Mouse (Mus musculus): ENCODE measurements at regions not wholly inside any gene's neighbourhood (a gene's known extent, or its start where the extent isn't known, plus 50 kb on each side); places are given as distances from the start of the nearest gene placed in this dataset.

DNA sequence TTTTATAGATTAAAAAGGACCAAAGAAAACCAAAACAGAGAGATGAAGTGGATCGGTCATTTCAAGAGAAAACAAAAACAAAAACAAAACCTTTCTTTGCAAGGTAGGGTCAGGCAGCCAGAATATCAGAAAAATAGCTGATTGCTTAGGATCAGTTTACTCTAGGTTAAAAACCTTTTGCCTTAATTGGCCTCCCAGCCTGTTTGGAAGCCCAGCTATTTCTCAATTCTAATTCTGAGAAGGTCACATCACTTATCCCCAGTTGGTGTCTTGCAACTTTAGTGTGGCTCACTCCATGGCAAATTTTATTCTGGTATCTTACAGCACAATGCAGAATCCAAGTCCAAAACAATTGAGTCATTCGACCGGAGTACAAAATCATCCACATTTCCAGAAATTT is 70.0 kb downstream of the 1190002N15Rik start:
- Histone ChIP-seq H3K36me3 (no peaks in the 10 kb centered on the region), H3K9me3 (replicated peaks) (no peaks in the 10 kb centered on the region), H3K4me3 (no peak overlapping the region), H3K4me1 (replicated peaks) (peaks cover 2% of the 10 kb centered on the region; the same call in 1 of the 2 replicates), H3K27ac (ENCODE audit: poor library complexity, severe bottlenecking) (no peak overlapping the region), H3K9ac (no peak overlapping the region), H3K4me2 (no peak overlapping the region), H3K27me3 (replicated peaks) (no peaks in the 10 kb centered on the region)
- no peak for ATAC-seq (ENCODE audit: insufficient number of reproducible peaks, low FRiP score)
- WGBS = 88% methylated on average over 3 of the region's 3 CpGs

DNA sequence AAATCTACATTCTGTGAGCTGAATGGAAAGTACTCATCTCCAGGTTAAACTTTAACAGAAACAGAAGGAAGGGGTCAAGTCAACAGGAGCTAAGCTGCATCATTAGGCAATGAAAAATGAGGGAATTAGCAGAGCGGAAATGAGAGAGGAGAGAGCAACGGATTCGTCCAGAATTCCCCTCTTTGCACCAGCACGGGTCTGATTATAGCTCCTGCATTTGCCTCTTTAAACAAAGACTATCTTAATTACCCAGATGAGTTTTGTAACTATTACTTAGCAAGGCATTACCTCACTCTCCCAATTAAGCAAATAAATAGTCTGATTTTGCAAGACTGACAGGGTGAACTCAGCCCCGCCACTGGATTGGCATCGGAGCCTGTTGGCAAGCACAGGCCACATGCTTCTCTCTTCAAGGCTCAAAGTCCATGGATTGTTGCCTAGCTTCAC is 81.8 kb downstream of the 1190002N15Rik start:
- no peak for ATAC-seq (ENCODE audit: insufficient number of reproducible peaks, low FRiP score)
- 77% methylated on average over 6 of the region's 6 CpGs for WGBS
- Histone ChIP-seq H3K4me3 (no peak overlapping the region), H3K4me1 (replicated peaks) (no peaks in the 10 kb centered on the region), H3K4me2 (no peak overlapping the region), H3K27me3 (replicated peaks) (no peaks in the 10 kb centered on the region), H3K9ac (no peak overlapping the region), H3K36me3 (no peaks in the 10 kb centered on the region), H3K9me3 (replicated peaks) (no peaks in the 10 kb centered on the region), H3K27ac (ENCODE audit: poor library complexity, severe bottlenecking) (no peak overlapping the region)

DNA sequence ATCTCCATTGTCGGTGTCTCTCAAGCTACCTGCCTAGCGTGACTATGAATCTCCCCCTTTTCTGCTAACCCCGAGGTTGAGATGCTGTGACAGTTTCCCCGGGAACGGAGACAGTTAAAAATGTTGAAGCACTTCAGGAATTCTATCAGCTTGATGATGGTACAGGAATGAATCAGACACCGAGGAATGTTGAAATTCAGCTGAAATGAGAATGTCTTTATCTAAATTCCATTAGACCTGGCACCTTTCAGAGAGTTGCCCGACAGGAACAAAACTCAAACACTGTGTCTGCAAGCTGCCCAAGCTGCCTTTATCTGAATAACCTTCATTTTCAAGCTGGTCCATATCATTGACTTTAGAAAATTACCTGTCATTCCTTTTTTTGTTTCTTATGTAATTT is 82.4 kb downstream of the 1190002N15Rik start:
- no peaks in the 10 kb centered on the region for H3K36me3 ChIP-seq
- WGBS = 48% methylated on average over 7 of the region's 7 CpGs

DNA sequence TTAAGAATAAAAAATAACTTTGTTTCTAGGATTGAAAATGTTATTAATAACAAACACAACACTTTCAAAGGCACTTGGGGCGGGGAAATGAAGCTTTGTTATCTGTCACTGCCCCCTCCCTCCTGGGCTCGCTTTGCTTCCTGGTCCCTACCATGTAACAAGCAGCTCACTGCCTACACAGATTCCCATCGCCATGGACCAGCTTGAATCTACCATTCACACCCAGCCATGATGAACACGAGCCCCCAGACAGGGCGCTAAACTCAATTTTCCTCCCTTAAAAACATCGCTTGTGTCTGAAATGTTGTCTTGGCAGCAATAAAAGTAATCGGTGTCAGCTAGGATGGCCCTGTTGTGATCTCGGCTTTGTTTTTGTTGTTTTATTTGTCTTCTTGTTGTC is 88.0 kb downstream of the 1190002N15Rik start:
- H3K27ac ChIP-seq (ENCODE audit: poor library complexity, severe bottlenecking) = no peak overlapping the region
- no peak overlapping the region for H3K4me2 ChIP-seq
- ATAC-seq (ENCODE audit: insufficient number of reproducible peaks, low FRiP score) = no peak
- no peaks in the 10 kb centered on the region for H3K36me3 ChIP-seq
- 66% methylated on average over 8 of the region's 8 CpGs for WGBS
- no peaks in the 10 kb centered on the region for H3K9me3 ChIP-seq (replicated peaks)
- no peak overlapping the region for H3K4me3 ChIP-seq
- no peaks in the 10 kb centered on the region for H3K27me3 ChIP-seq (replicated peaks)
- no peak overlapping the region for H3K9ac ChIP-seq
- no peaks in the 10 kb centered on the region for H3K4me1 ChIP-seq (replicated peaks)

More for the DNA sequence above, 82.4 kb downstream of the 1190002N15Rik start:
- Histone ChIP-seq H3K9me3 (replicated peaks) (no peaks in the 10 kb centered on the region), H3K4me3 (no peak overlapping the region), H3K4me2 (no peak overlapping the region), H3K9ac (no peak overlapping the region), H3K4me1 (replicated peaks) (no peaks in the 10 kb centered on the region), H3K27ac (ENCODE audit: poor library complexity, severe bottlenecking) (no peak overlapping the region), H3K27me3 (replicated peaks) (no peaks in the 10 kb centered on the region)
- ATAC-seq (ENCODE audit: insufficient number of reproducible peaks, low FRiP score) = no peak

DNA sequence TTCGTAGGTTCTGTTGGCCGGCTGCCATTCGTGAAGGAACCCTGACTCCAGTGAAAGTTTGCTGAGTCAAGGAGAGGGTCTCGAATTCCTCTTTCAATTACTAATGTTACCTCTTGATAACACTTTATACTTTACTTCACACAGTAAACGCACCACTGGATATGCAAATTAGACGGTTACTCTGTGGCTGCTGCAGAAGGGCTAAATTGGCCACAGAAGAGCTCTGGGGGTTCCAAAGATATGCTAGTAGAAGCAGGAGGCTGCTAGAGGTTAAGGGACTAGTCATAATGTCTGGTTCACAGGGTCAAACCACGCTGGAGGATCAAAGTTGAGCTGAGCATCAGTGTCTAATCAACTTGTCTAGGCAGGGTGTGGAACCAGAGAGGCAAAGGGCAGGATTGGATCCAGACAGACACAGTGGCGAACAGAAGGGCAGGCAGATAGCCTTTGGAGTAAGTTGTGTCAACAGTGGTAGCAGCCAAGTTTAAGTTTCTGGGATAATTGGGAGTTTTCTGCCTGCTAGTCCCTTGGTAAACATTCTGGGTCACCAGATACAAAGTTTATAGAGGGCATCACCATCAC is 91.6 kb downstream of the 1190002N15Rik start:
- H3K36me3 ChIP-seq = no peaks in the 10 kb centered on the region
- H3K27ac ChIP-seq (ENCODE audit: poor library complexity, severe bottlenecking) = no peak overlapping the region
- H3K9me3 ChIP-seq (replicated peaks) = no peaks in the 10 kb centered on the region
- no peak overlapping the region for H3K4me2 ChIP-seq
- H3K27me3 ChIP-seq (replicated peaks) = no peaks in the 10 kb centered on the region
- ATAC-seq (ENCODE audit: insufficient number of reproducible peaks, low FRiP score) = no peak
- 75% methylated on average over 8 of the region's 8 CpGs for WGBS
- no peaks in the 10 kb centered on the region for H3K4me1 ChIP-seq (replicated peaks)
- H3K9ac ChIP-seq = no peak overlapping the region
- no peak overlapping the region for H3K4me3 ChIP-seq

DNA sequence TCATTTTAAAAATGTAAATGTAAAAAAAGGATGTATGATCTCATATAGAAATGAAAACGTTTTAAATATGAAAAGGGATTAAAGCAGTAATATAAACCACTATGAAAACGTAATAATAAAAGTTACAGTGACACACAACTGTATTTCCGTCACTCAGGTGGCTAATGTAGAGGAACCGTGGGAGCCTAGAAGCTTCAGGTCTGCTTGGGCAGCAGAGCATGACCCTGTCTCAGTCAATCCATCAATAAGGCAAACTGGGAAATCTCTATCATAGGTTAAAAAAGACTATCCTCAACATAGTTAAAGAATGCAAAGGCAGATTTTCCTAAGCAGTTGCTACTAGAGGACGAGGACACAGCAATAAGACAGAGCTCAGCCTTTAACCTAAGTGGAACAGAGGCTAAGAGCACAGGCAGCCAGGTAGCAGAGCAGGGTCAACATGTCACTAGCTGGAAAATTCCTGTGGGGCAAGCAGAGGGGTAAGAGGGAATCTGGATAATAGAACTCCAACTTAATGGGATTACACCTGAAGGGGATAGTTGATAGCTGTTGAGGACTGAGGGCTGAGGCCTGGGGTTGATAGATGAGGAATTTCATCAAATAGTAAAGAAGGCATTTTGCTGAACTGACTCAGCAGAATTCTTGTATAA is 93.6 kb downstream of the 1190002N15Rik start:
- no peak for ATAC-seq (ENCODE audit: insufficient number of reproducible peaks, low FRiP score)
- no peak overlapping the region for H3K9ac ChIP-seq
- no peaks in the 10 kb centered on the region for H3K27me3 ChIP-seq (replicated peaks)
- H3K4me1 ChIP-seq (replicated peaks) = no peaks in the 10 kb centered on the region
- no peaks in the 10 kb centered on the region for H3K9me3 ChIP-seq (replicated peaks)
- H3K36me3 ChIP-seq = no peaks in the 10 kb centered on the region
- 69% methylated on average over 5 of the region's 5 CpGs for WGBS
- no peak overlapping the region for H3K27ac ChIP-seq (ENCODE audit: poor library complexity, severe bottlenecking)
- no peak overlapping the region for H3K4me3 ChIP-seq
- H3K4me2 ChIP-seq = no peak overlapping the region

DNA sequence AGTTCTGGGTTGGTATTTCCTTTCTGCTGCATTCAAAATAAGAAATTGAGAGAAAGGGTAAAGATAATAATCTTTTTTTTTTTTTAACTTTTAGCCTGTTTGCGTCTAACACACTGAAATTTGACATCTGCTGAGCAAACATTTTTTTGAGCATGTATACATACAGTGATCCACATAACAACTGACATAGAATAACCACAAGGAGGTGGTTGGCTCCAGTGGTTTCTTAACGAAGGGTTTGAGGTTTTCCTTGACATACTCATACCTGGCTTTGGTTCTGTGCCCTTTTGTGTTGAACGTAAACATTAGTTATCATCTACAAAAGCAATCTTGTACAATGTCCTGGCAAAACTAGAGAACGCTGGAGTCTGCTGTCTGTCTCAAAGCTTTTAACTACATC is 96.5 kb downstream of the 1190002N15Rik start:
- no peak for ATAC-seq (ENCODE audit: insufficient number of reproducible peaks, low FRiP score)
- Histone ChIP-seq H3K36me3 (no peaks in the 10 kb centered on the region), H3K27ac (ENCODE audit: poor library complexity, severe bottlenecking) (no peak overlapping the region), H3K9me3 (replicated peaks) (no peaks in the 10 kb centered on the region), H3K27me3 (replicated peaks) (no peaks in the 10 kb centered on the region), H3K4me3 (no peak overlapping the region), H3K4me1 (replicated peaks) (no peaks in the 10 kb centered on the region), H3K9ac (no peak overlapping the region), H3K4me2 (no peak overlapping the region)
- 67% methylated on average over 4 of the region's 4 CpGs for WGBS

DNA sequence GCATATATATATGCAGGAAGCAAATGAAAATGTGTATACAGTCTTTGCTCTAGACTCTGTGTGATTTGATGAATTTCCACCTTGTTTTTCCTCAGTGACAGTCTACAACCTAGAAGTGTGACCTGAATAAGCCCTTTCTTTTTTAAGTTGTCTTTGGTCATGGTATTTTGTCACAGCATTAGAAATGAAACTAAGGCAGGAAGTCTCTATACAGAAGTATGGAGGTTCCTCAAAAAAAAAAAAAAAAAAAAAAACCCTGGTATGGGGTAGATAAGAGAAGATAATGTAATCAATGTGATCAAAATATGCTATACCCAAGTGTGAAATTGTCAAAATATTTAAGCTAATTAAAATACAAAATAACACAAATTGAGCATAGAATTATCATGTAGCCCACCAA is 104.4 kb downstream of the 1190002N15Rik start:
- Histone ChIP-seq H3K9me3 (replicated peaks) (no peaks in the 10 kb centered on the region), H3K4me3 (no peak overlapping the region), H3K27me3 (replicated peaks) (no peaks in the 10 kb centered on the region), H3K4me2 (no peak overlapping the region), H3K27ac (ENCODE audit: poor library complexity, severe bottlenecking) (no peak overlapping the region), H3K9ac (no peak overlapping the region), H3K4me1 (replicated peaks) (no peaks in the 10 kb centered on the region), H3K36me3 (no peaks in the 10 kb centered on the region)
- ATAC-seq (ENCODE audit: insufficient number of reproducible peaks, low FRiP score) = no peak

DNA sequence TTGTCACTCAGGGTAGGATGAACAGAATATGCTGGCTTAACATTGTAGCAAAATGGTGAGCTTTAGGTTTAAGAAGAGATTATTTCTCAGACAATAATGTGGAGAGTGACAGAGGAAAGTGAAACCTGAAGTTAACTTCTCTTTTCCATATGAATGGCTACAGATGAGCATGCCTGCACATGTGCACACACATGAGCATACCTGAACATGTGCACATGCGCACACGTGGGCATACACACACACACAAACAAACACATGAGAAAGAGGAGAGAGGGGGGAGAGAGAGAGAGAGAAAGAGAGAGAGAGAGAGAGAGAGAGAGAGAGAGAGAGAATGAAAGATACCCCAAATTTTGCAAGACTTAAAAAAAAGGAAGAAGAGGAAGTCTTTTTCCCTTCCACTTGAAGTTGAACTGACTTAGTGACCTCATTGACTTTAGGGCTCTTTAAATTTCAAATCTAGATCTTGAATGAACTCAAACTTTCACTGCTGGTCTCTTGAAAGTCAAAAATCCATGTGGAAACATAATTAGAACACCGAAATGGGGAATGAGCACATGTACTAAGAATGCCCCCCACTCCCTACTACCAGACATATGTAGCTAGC is 105.6 kb downstream of the 1190002N15Rik start:
- Histone ChIP-seq H3K27me3 (replicated peaks) (no peaks in the 10 kb centered on the region), H3K4me3 (no peak overlapping the region), H3K9ac (no peak overlapping the region), H3K9me3 (replicated peaks) (no peaks in the 10 kb centered on the region), H3K4me1 (replicated peaks) (no peaks in the 10 kb centered on the region), H3K36me3 (no peaks in the 10 kb centered on the region), H3K27ac (ENCODE audit: poor library complexity, severe bottlenecking) (no peak overlapping the region), H3K4me2 (no peak overlapping the region)
- no peak for ATAC-seq (ENCODE audit: insufficient number of reproducible peaks, low FRiP score)
- WGBS = 79% methylated on average over 3 of the region's 3 CpGs

DNA sequence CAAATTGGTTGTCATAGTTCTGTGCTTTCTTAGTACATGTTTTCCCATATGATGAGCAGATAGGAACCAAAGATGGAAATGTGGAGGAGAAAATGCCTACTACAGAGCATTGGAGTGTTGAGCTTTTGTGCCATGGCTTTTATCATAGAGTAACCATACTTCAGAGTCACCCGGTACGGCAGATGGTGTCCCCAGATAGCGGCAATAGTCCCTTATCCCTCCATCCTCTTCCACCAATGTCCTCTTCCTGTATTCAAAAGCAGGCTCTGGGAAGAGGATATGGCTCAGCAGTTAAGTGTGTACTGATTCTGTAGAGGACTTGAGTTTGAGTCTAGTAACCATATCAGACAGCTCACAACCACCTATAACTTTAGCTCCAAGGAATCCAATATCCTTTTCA is 106.3 kb downstream of the 1190002N15Rik start:
- Histone ChIP-seq H3K27ac (ENCODE audit: poor library complexity, severe bottlenecking) (no peak overlapping the region), H3K4me1 (replicated peaks) (no peaks in the 10 kb centered on the region), H3K4me2 (no peak overlapping the region), H3K9me3 (replicated peaks) (no peaks in the 10 kb centered on the region), H3K36me3 (no peaks in the 10 kb centered on the region), H3K27me3 (replicated peaks) (no peaks in the 10 kb centered on the region), H3K4me3 (no peak overlapping the region), H3K9ac (no peak overlapping the region)
- 67% methylated on average over 3 of the region's 3 CpGs for WGBS
- ATAC-seq (ENCODE audit: insufficient number of reproducible peaks, low FRiP score) = no peak

DNA sequence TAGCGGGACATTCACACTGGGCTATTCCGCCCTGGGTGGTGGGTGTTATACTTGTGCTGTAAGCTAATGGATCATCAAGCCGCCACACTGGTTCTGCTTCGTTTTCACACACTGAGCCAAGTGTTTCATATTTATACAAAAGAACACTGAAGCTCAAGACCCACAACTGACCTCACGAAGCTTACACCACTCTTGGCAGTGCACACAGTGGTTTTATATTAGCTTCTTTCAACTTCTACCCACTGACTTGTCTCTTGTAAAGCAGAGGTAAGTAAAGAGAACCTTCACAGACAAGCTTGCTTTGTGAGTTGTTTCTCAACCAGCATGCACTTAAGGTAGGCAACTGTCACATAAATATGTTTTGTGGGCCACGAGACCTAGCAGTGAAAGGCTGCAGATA is 106.9 kb downstream of the 1190002N15Rik start:
- H3K4me3 ChIP-seq = no peak overlapping the region
- H3K4me2 ChIP-seq = no peak overlapping the region
- H3K36me3 ChIP-seq = no peaks in the 10 kb centered on the region
- H3K27ac ChIP-seq (ENCODE audit: poor library complexity, severe bottlenecking) = no peak overlapping the region
- no peak overlapping the region for H3K9ac ChIP-seq
- peaks cover 1% of the 10 kb centered on the region for H3K4me1 ChIP-seq (replicated peaks)
- WGBS = 83% methylated on average over 6 of the region's 6 CpGs
- H3K27me3 ChIP-seq (replicated peaks) = no peaks in the 10 kb centered on the region
- no peak for ATAC-seq (ENCODE audit: insufficient number of reproducible peaks, low FRiP score)
- no peaks in the 10 kb centered on the region for H3K9me3 ChIP-seq (replicated peaks)

DNA sequence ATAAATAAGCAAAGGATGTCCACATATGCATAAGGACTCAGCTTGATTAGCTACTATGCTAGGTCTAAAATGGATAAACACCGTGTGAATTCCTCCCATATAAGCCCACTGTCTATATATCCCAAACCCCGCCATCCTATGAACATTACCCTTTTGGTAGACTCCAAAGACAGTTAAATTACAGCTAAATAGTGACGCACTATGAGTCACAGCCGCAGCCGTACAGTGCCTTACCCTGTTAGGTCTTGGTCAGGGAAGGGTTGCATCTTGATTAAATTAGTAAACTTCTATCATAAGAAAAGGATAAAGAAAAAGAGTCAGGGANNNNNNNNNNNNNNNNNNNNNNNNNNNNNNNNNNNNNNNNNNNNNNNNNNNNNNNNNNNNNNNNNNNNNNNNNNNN is 111.1 kb downstream of the 1190002N15Rik start:
- 92% methylated on average over 5 of the region's 5 CpGs for WGBS
- H3K4me1 ChIP-seq (replicated peaks) = peaks cover 5% of the 10 kb centered on the region
- H3K9me3 ChIP-seq (replicated peaks) = no peaks in the 10 kb centered on the region
- H3K4me3 ChIP-seq = no peak overlapping the region
- H3K27ac ChIP-seq (ENCODE audit: poor library complexity, severe bottlenecking) = no peak overlapping the region
- no peaks in the 10 kb centered on the region for H3K27me3 ChIP-seq (replicated peaks)
- H3K4me2 ChIP-seq = no peak overlapping the region
- no peaks in the 10 kb centered on the region for H3K36me3 ChIP-seq
- no peak overlapping the region for H3K9ac ChIP-seq
- ATAC-seq (ENCODE audit: insufficient number of reproducible peaks, low FRiP score) = no peak
